Mouse (Mus musculus): ENCODE data around the gene Rbm7. TPM values are rescaled to one million over a fixed set of nuclear protein-coding genes. Genes with fewer than 3 reads are reported as not detected.

Gene Rbm7
- polyA plus RNA-seq (2014; fragmentation: Illumina TruSeq; extraction: RNeasy Lipid Tissue Mini Kit (QIAGEN cat#74804); ENCODE audit: low read depth, low replicate concordance), result 83.4 TPM

DNA sequence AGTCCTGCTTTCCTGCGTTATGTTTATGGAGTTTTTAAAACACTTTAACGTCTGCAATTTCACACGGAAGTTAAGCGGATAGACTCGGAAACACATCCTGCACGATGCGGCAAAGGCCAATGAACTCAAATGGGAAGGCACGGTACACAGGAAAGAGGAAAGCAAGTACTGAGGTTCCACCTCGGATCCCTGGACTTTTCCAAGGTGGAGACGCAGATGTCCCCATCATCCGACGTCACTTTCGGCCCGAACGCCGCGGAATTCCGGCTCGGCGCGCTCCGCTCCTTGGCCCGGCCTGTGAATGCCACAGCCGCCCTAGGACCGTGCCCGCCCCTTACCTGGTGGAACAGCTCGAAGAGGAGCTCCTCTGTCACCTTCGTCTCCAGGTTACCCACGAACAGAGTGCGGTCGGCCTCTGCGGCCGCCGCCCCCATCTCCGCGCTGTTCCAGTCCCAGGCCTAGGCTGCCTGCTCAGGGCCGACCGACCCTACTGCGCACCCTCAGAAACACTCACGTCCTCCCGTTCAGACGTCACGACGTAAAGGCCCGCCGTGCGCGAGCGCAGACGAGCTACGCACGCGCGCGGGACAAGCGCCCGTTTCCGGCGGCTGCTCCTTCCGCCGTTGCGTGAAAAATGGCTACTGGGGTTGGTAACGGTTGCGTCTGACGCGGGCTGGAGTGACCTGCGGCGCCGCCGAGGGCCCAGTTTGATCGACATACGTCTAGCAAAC, at the start of gene Rbm7, which contains the start of gene Gm5617:
TSS of gene Rbm7 (minus strand) at position 483 of the 731 bp plus-strand sequence.
TSS of gene Gm5617 (plus strand) at position 626 of the 731 bp plus-strand sequence.

DNA sequence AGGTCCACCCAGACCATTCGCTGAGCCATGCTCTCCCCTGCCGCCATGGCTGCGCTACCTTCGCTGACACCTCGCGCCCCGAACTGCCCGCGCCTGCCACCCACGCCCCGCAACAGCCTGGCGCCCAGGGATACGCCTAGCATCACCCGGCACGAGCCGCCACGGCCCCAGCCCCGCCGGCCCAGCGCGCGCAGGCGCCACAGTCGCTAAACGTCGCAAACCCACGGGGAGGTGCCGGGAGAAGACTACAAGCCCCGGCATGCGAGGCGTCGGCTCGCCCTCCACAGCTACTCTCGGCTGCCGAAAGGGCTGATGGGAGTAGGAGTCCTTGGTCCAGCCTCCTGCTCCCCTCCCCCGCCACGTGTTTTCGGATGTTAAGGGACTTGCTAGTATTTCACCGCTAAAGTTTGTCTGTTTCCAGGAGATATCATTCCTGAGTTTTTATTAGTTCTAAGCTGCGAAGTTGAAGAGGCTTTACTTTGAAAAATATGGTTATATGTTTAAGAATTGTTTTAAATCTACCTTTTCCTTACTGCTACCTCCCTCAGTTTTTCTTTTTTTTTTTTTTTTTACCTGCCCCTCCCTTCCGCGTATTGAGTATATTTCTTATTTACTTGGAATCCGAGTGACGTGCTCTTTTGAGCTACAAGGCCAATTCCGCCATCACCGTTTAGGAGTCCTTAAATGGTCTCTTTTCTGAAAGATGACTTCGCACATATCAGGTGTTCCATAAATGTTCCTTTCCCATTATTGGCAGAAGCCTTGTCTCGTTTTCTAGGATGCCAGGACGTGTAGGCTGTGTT, 14.5 kb downstream of the Rbm7 start, which contains the start of gene Rexo2:
TSS of gene Rexo2 (minus strand) at position 213 of the 803 bp plus-strand sequence.

Other genes with a start within 250 kb of the Rbm7 start
- gene Nxpe2, start 141.8 kb downstream of the Rbm7 start, polyA plus RNA-seq (2014; fragmentation: Illumina TruSeq; extraction: RNeasy Lipid Tissue Mini Kit (QIAGEN cat#74804); ENCODE audit: low read depth, low replicate concordance), result 44.5 TPM
- 110 TPM for gene Rexo2, start 14.7 kb downstream of the Rbm7 start, polyA plus RNA-seq (2014; fragmentation: Illumina TruSeq; extraction: RNeasy Lipid Tissue Mini Kit (QIAGEN cat#74804); ENCODE audit: low read depth, low replicate concordance)
- gene Gm5617, start 143 bp upstream of the Rbm7 start, polyA plus RNA-seq (2014; fragmentation: Illumina TruSeq; extraction: RNeasy Lipid Tissue Mini Kit (QIAGEN cat#74804); ENCODE audit: low read depth, low replicate concordance), result not detected
- 105 TPM for gene Nnmt, start 109.9 kb upstream of the Rbm7 start, polyA plus RNA-seq (2014; fragmentation: Illumina TruSeq; extraction: RNeasy Lipid Tissue Mini Kit (QIAGEN cat#74804); ENCODE audit: low read depth, low replicate concordance)

Data from liver, adult 10 weeks (tissue).